Mouse (Mus musculus): ENCODE measurements around the gene Ppp1ca. TPM values are rescaled to one million over a fixed set of nuclear protein-coding genes. Genes with fewer than 3 reads are reported as not detected.

The Ppp1ca gene
- polyA plus RNA-seq, 1 experiment from 2014 or later = 709 TPM

GRCm38 (mm10) chr19:4219943-4220342 is 28.1 kb downstream of the Ppp1ca start:
- Histone ChIP-seq H3K27ac (no peak overlapping the region), H3K4me2 (no peak overlapping the region), H3K36me3 (replicated peaks) (no peaks in the 10 kb centered on the region), H3K4me3 (replicated peaks) (no peak overlapping the region), H3K9ac (no peak overlapping the region), H3K9me3 (no peaks in the 10 kb centered on the region), H3K27me3 (peaks cover 51% of the 10 kb centered on the region), H3K4me1 (peaks cover 20% of the 10 kb centered on the region)
- no peak for ATAC-seq (ENCODE audit: low FRiP score)
- 82% methylated on average over 6 of the region's 6 CpGs for WGBS

GRCm38 (mm10) chr19:4220416-4220815 is 28.6 kb downstream of the Ppp1ca start:
- Histone ChIP-seq H3K27me3 (peaks cover 46% of the 10 kb centered on the region), H3K9me3 (no peaks in the 10 kb centered on the region), H3K4me2 (no peak overlapping the region), H3K27ac (no peak overlapping the region), H3K4me1 (peaks cover 16% of the 10 kb centered on the region), H3K9ac (no peak overlapping the region), H3K4me3 (replicated peaks) (no peak overlapping the region), H3K36me3 (replicated peaks) (no peaks in the 10 kb centered on the region)
- no peak for ATAC-seq (ENCODE audit: low FRiP score)
- 71% methylated on average over 4 of the region's 4 CpGs for WGBS

GRCm38 (mm10) chr19:4220957-4221743 is 29.3 kb downstream of the Ppp1ca start:
- no peaks in the 10 kb centered on the region for H3K36me3 ChIP-seq (replicated peaks)
- ATAC-seq (ENCODE audit: low FRiP score) = no peak
- H3K4me3 ChIP-seq (replicated peaks) = no peak overlapping the region
- H3K9ac ChIP-seq = no peak overlapping the region
- H3K27ac ChIP-seq = no peak overlapping the region
- peaks cover 10% of the 10 kb centered on the region for H3K4me1 ChIP-seq
- no peak overlapping the region for H3K4me2 ChIP-seq
- peaks cover 39% of the 10 kb centered on the region for H3K27me3 ChIP-seq
- no peaks in the 10 kb centered on the region for H3K9me3 ChIP-seq
- 54% methylated on average over 14 of the region's 14 CpGs for WGBS

- peaks cover 3% of the 10 kb centered on the region for H3K4me1 ChIP-seq
- no peaks in the 10 kb centered on the region for H3K36me3 ChIP-seq (replicated peaks)
- no peak overlapping the region for H3K27ac ChIP-seq
- H3K9me3 ChIP-seq = no peaks in the 10 kb centered on the region
- H3K4me2 ChIP-seq = no peak overlapping the region
- peaks cover 29% of the 10 kb centered on the region for H3K27me3 ChIP-seq
- ATAC-seq (ENCODE audit: low FRiP score) = no peak
- H3K4me3 ChIP-seq (replicated peaks) = no peak overlapping the region
- 87% methylated on average over 11 of the region's 11 CpGs for WGBS
- no peak overlapping the region for H3K9ac ChIP-seq
These were observed 30.3 kb downstream of the Ppp1ca start for GRCm38 (mm10) chr19:4222165-4222564.

- no peak overlapping the region for H3K4me2 ChIP-seq
- H3K27me3 ChIP-seq = peaks cover 35% of the 10 kb centered on the region
- peaks cover 4% of the 10 kb centered on the region; the same call in 1 of the 2 replicates for H3K4me1 ChIP-seq
- H3K4me3 ChIP-seq (replicated peaks) = no peak overlapping the region
- no peak overlapping the region for H3K9ac ChIP-seq
- no peak overlapping the region for H3K27ac ChIP-seq
- H3K36me3 ChIP-seq (replicated peaks) = no peaks in the 10 kb centered on the region
- 87% methylated on average over 7 of the region's 7 CpGs for WGBS
- no peaks in the 10 kb centered on the region for H3K9me3 ChIP-seq
- ATAC-seq (ENCODE audit: low FRiP score) = no peak
These were observed 34.9 kb downstream of the Ppp1ca start for GRCm38 (mm10) chr19:4226779-4227178.

GRCm38 (mm10) chr19:4227446-4227845 is 35.6 kb downstream of the Ppp1ca start:
- no peak overlapping the region for H3K4me2 ChIP-seq
- H3K4me1 ChIP-seq = peaks cover 10% of the 10 kb centered on the region
- 65% methylated on average over 5 of the region's 5 CpGs for WGBS
- peaks cover 29% of the 10 kb centered on the region for H3K27me3 ChIP-seq
- no peaks in the 10 kb centered on the region for H3K36me3 ChIP-seq (replicated peaks)
- no peak overlapping the region for H3K27ac ChIP-seq
- no peaks in the 10 kb centered on the region for H3K9me3 ChIP-seq
- no peak overlapping the region for H3K9ac ChIP-seq
- ATAC-seq (ENCODE audit: low FRiP score) = no peak
- no peak overlapping the region for H3K4me3 ChIP-seq (replicated peaks)

GRCm38 (mm10) chr19:4227894-4228678 is 36.2 kb downstream of the Ppp1ca start:
- Histone ChIP-seq H3K9me3 (no peaks in the 10 kb centered on the region), H3K27ac (no peak overlapping the region), H3K9ac (0 out of 2 replicates have a peak overlapping the region, but pooled peaks have one; percentile 0), H3K4me3 (replicated peaks) (no peak overlapping the region), H3K4me1 (peaks cover 12% of the 10 kb centered on the region), H3K27me3 (peaks cover 34% of the 10 kb centered on the region), H3K36me3 (replicated peaks) (no peaks in the 10 kb centered on the region), H3K4me2 (no peak overlapping the region)
- WGBS = 21% methylated on average over 8 of the region's 8 CpGs
- peak; percentile 34; the same call in 1 of the 2 replicates for ATAC-seq (ENCODE audit: low FRiP score)

- H3K27me3 ChIP-seq = peaks cover 37% of the 10 kb centered on the region
- no peak overlapping the region for H3K4me2 ChIP-seq
- ATAC-seq (ENCODE audit: low FRiP score) = no peak
- no peak overlapping the region for H3K9ac ChIP-seq
- H3K27ac ChIP-seq = no peak overlapping the region
- peaks cover 12% of the 10 kb centered on the region for H3K4me1 ChIP-seq
- H3K36me3 ChIP-seq (replicated peaks) = no peaks in the 10 kb centered on the region
- 74% methylated on average over 4 of the region's 4 CpGs for WGBS
- H3K4me3 ChIP-seq (replicated peaks) = no peak overlapping the region
- no peaks in the 10 kb centered on the region for H3K9me3 ChIP-seq
These were observed 37.0 kb downstream of the Ppp1ca start for GRCm38 (mm10) chr19:4228891-4229290.

GRCm38 (mm10) chr19:4229451-4230076 is 37.7 kb downstream of the Ppp1ca start:
- Histone ChIP-seq H3K4me1 (peaks cover 12% of the 10 kb centered on the region), H3K4me3 (replicated peaks) (no peak overlapping the region), H3K27me3 (peaks cover 37% of the 10 kb centered on the region), H3K36me3 (replicated peaks) (no peaks in the 10 kb centered on the region), H3K9me3 (no peaks in the 10 kb centered on the region), H3K9ac (no peak overlapping the region), H3K4me2 (no peak overlapping the region), H3K27ac (no peak overlapping the region)
- WGBS = 49% methylated on average over 9 of the region's 9 CpGs
- ATAC-seq (ENCODE audit: low FRiP score) = no peak

- H3K4me2 ChIP-seq = no peak overlapping the region
- H3K4me3 ChIP-seq (replicated peaks) = no peak overlapping the region
- peaks cover 37% of the 10 kb centered on the region for H3K27me3 ChIP-seq
- WGBS = 72% methylated on average over 8 of the region's 8 CpGs
- H3K27ac ChIP-seq = no peak overlapping the region
- H3K9me3 ChIP-seq = no peaks in the 10 kb centered on the region
- peaks cover 12% of the 10 kb centered on the region for H3K4me1 ChIP-seq
- no peaks in the 10 kb centered on the region for H3K36me3 ChIP-seq (replicated peaks)
- no peak for ATAC-seq (ENCODE audit: low FRiP score)
- no peak overlapping the region for H3K9ac ChIP-seq
These were observed 38.5 kb downstream of the Ppp1ca start for GRCm38 (mm10) chr19:4230415-4230814.

- 14% methylated on average over 26 of the region's 26 CpGs for WGBS
- Histone ChIP-seq H3K4me2 (peak within 1 kb of the TSS; percentile 90), H3K9me3 (no peaks in the 10 kb centered on the region), H3K36me3 (replicated peaks) (no peaks in the 10 kb centered on the region), H3K4me1 (peaks cover 15% of the 10 kb centered on the region), H3K9ac (peak within 1 kb of the TSS; percentile 69), H3K27ac (peak within 1 kb of the TSS; percentile 67; the same call in 1 of the 2 replicates), H3K27me3 (peaks cover 37% of the 10 kb centered on the region), H3K4me3 (replicated peaks) (peak within 1 kb of the TSS; percentile 57)
- ATAC-seq (ENCODE audit: low FRiP score) = peak; percentile 91
These were observed 39.7 kb downstream of the Ppp1ca start, which contains the start of gene Pold4 for GRCm38 (mm10) chr19:4231253-4232185. Gene Pold4, plus strand, starts transcription at chr19:4231899.
